Mouse (Mus musculus): ENCODE measurements around the gene Fut1.

Gene Fut1

DNA sequence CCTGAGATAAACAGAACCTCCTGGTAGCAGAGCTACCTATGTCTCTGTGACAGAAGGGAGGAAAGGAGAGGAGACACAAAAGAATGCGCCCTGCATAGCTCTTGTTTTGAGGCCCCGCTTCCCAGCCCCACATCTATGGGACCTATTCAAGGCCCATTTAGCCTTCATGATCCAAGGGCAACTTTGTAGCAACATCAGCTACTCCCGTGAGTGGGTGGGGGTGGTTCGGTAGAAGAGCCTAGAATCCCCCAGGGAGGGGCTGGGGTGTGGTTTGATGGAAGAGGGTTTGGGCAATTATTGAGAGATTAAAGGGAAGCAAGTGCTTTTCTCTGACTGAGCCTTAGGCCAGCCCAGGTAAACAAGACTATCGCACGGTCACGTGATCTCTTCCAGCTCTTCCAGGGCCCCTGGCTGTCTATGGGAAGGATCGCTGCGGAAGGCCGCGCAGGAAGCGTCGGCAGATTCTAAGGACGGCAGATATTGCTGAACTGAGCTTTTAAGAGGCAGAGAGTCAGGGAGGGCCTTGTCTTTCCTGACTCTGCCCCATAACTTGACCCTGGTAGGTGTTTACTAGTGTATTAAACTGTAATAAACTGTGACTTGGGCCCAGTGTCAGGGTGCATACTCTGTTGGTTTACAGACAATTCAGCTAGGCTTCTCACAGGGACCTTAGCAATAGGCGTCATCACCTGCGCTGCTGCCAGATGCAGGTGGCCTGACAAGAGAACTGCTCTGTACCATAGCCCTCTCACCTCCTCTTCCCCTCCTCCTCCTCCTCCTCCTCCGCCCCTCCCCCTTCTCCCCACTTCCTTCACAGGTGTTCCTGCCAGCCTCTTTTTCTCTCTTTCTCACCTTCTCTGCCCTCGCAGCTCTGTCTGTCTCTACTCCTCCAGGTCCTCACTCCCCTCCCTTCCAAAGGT is 17.9 kb upstream of the Fut1 start:
- DNase-seq (ENCODE audit: low read depth, low spot score) = no peak

DNA sequence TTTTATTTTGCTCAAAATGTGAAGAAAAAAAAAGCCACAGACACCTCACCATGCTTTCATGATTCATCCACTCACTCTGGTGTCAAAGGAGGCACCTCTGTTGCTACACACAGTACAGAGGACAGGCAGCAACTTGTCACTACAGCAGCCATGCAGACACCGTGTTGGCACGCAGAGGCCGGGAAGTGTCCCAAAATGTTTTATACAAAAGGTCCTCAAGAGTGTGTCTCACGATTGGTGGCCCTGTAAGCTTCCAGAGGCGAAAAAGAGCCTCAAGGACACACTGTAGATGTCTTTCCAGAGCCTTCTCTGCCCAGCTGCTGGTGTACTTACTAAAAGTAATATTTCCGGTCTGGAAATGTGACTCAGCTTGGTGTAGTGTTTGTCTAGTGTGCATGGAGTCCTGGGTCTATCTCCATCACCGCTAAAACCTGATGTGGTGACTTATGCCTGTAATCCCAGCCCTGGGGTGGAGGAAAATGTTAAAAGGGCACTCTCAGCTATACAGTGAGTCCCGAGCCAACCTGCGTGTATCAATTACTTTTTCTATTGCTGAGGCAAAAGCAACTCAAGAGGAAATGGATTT is 11.3 kb upstream of the Fut1 start:
- DNase-seq (ENCODE audit: low read depth, low spot score) = no peak

DNA sequence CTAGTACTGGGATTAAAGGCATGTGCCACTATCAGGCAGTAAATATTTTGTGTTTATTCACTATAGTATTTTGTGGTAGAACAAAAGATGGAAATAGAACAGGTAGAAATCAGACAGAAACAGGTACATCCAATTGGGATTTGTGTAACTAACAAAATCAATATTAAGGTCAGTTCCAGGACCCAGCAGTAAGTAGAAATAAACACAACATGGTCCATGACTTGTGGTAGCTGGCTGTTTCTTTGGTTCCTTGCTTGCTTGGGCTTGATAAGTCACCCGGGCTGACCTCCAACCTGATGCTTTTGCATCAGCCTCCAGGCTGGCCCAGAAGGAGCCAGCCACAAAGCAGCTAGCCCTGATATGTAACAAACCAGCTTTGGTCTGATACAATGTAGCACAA is 7.6 kb upstream of the Fut1 start:
- no peak for DNase-seq (ENCODE audit: low read depth, low spot score)

DNA sequence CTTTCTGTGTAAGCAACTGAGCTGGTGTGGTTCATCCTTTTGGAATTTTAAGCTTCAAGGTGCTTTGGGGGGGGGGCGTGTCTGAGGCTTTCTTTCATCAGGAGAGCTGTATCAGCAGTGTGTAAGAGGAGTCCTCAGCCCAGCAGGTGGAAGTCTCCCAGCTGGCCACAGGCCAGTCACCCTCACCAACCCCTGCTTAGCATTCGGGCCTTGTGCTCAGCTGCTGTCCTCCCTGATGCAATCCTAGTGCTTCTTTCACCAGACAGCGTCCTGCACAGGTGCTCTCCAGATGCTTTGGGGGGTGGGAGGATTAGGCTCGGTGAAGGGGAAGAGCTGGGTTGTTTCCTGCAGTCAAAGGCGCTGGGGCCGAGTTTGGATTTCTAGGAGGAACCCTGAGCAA is 812 bp upstream of the Fut1 start:
- peak; percentile 57 for DNase-seq (ENCODE audit: low read depth, low spot score)

DNA sequence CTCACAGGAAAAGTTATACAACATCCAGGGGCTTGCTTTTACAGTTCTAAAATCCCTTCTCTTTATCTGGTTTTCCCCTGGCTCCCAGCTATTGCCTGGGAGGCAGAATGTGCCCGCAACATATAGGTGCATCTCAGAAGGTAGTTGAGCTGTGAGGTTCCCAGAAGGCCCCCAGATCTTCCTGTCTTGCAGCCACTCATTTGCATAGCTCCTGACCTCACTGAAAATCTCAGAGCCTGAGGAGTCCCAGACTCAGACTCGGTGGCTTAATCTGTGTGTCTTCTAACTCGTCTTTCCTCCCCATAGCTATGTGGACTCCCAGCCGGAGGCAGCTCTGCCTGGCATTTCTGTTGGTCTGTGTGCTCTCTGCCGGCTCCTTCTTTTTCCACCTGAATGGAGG is 1.2 kb downstream of the Fut1 start:
- no peak for DNase-seq (ENCODE audit: low read depth, low spot score)

DNA sequence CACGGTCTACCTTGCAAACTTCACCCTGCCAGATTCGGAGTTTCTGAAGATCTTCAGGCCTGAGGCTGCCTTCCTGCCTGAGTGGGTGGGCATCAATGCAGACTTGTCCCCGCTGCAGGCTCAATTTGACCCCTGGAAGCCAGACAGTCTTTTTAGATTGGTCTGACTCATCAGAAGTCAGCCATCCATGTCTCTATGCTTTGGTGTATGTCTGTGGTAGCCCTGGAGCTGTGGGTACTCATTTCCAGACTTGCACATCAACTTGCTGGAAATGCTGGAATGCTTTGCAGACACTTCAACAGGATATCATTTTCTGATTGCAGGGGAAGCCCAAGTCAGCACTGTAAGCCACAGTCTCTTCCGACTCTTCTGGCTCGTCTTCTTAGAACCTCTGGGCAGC is 2.5 kb downstream of the Fut1 start:
- DNase-seq (ENCODE audit: low read depth, low spot score) = no peak

DNA sequence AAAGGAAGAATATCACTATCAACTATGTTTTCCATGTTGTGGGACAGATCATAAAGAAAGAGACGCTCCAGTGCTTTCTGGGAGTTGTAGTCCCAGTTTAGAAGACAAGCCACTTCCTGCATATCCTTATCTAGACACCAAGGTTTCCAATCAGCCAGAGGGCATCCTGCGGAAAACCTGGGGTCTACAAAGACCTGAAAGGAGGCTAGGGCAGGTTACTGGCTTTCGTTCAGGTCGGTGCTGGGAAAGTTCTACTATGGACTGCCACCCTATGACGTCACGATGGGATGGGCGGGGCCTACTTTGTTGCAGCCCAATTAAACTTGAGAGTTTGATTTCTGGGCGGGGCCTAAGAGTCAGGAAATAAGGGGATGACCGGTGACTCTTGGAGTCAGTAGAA is 4.4 kb downstream of the Fut1 start, which contains the start of gene Izumo1:
Gene Izumo1 (plus strand): TSS at position 369 of the 400 bp plus-strand sequence.
- no peak for DNase-seq (ENCODE audit: low read depth, low spot score)

DNA sequence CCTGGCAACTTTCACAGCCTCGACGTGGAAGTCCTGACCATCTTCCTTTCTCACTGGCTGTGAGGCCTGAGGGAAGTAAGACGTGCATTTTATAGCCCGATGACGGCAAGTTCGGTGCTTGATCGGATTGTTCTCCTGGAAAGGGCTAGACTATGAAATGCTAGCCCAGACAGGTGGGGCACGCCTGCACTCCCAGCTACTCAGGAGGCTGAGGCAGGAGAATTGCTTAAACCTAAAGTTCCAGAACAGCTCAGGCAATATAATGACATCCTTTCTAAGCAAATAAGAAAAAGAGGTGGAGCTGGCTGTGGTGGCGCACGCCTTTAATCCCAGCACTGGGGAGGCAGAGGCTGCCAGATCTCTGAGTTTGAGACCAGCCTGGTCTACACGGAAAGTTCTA is 6.4 kb downstream of the Fut1 start:
- DNase-seq (ENCODE audit: low read depth, low spot score) = no peak

DNA sequence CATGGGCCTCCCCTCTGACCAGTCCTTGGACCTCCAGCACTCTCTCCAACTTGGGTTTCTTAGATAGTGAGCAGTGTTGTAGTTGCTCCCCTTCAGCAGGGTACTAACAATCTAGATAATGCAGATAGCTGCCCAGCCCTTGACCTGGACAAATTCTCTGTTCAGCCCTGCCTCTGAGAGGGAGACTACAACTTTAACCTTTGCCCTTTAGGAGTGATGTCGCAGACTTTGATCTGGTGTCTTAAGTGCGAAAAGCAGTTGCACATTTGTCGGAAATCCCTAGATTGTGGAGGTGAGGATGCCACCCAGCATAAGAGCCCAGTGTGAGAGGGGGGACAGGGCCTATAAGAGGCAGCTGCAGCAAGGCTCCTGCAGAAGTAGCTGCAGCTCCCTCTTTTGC is 7.6 kb downstream of the Fut1 start:
- DNase-seq (ENCODE audit: low read depth, low spot score) = no peak

DNA sequence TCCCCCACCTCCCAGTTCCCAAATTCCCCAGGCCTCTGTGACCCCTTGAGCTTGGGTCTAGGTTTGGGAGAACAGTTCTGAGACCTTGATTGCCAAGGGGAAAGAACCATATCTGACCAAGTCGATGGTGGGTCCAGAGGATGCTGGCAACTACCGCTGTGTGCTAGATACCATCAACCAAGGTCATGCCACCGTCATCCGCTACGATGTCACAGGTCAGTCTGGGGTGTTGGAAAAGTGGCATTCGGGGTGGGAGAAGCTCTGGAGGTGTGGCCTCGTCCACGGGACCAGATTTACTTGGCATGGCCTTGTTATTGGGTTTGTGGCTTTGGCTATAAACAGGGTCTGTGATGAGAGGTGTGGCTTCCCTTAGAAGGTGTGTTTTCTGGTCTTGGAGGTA is 8.4 kb downstream of the Fut1 start:
- no peak for DNase-seq (ENCODE audit: low read depth, low spot score)

DNA sequence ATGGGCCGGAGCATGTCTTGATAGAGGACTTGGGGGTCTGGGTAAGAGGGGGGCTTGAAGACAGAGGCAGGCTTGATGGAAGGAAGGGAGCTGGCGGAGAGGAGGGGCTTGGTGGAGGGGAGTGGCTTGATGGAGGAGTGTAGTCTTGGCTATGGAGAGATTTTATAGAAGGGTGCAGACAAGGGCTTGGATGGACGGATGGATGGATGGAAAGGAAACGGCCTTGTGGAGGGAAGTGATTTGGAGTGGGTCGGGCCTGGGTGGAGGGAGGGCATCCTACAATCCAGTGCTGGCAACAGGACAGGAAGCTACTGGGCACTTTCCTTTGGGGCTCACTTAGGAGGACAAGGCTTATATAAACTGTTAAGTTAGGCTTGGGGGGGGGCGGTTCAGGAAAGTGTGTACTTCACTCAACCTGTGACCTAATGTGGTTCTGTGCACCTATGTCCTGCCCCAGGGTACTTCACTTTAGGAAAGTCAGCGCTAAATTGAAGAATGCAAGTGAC is 9.5 kb downstream of the Fut1 start:
- DNase-seq (ENCODE audit: low read depth, low spot score) = no peak

DNA sequence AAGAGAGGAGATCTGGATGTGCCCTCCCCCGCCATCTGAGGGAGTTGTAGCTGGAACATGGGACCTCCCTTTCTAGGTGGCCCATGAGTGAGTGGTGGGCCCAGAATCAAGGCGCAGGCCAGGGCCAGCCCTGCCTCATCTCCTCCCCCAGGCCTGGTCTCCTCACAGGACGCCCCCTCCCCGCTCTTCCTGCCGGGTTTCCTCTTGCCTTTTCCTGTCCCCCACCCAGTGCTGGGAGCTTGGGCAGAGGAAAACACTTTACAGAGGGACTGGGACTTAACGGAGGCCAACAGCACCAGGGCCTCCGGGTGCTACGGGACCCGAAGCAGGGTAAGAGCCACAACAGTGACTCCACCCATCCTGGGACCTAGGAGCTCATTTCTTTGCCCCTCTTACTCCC is 10.2 kb downstream of the Fut1 start, which contains the start of gene Rasip1:
Gene Rasip1 (plus strand): TSS at position 228 of the 400 bp plus-strand sequence.
- no peak for DNase-seq (ENCODE audit: low read depth, low spot score)

DNA sequence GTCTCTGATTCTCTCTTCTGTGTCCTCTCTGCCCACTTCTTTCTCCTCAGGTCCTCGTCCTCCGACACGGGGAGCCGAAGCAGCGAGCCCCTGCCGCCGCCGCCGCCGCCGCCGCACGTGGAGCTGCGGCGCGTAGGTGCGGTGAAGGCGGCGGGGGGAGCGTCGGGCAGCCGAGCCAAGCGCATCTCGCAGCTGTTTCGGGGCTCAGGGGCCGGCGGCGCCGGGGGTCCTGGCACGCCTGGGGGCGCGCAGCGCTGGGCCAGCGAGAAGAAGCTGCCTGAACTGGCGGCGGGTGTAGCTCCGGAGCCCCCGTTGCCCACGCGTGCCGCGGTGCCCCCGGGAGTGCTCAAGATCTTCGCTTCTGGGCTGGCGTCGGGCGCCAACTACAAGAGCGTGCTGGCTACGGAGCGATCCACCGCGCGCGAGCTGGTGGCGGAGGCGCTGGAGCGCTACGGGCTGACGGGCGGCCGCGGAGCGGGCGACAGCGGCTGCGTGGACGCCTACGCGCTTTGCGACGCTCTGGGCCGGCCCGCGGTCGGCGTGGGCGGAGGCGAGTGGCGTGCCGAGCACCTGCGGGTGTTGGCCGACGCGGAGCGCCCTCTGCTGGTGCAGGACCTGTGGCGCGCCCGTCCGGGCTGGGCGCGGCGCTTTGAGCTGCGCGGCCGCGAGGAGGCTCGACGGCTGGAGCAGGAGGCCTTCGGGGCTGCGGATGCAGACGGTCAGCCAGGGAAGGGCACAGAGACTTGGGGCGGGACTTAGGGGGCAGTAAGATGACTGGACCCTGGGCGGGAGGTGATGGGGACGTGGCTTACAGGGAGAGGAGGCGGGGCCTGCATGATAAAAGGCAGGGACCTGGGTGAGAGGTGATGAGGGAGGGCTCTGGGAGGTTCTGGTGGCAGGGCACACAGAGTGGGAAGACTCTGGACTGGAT is 11.5 kb downstream of the Fut1 start:
- no peak for DNase-seq (ENCODE audit: low read depth, low spot score)

DNA sequence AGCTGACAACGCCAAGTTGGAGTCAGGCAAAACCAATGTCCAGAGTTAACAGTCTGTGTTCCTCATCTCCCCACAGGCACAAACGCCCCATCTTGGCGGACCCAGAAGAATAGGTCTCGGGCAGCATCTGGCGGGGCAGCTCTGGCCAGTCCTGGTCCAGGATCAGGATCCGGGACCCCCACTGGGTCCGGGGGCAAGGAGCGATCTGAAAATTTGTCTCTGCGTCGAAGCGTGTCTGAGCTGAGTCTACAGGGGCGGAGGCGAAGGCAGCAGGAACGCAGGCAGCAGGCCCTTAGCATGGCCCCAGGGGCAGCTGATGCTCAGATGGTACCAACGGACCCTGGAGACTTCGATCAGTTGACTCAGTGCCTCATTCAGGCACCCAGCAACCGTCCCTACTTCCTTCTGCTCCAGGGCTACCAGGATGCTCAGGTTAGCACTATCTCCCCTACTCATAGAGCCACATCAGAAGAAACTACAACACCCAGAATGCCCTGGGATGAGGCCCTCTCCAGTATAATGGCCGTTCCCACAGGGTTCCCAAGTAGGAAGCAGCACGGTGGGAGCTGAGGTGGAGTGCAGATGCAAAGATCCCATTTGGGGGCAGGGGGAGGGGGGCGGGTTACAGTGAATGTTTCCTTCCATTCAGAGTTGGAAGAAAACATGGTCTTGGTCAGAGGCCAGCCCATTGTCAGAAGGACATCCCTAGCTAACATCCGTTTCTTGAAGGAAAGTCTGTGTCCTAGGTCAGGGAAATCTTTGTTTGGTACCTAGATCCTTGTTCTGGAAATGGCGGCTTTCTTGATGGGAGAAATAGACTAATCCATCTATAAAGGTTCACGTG is 13.2 kb downstream of the Fut1 start:
- DNase-seq (ENCODE audit: low read depth, low spot score) = no peak

DNA sequence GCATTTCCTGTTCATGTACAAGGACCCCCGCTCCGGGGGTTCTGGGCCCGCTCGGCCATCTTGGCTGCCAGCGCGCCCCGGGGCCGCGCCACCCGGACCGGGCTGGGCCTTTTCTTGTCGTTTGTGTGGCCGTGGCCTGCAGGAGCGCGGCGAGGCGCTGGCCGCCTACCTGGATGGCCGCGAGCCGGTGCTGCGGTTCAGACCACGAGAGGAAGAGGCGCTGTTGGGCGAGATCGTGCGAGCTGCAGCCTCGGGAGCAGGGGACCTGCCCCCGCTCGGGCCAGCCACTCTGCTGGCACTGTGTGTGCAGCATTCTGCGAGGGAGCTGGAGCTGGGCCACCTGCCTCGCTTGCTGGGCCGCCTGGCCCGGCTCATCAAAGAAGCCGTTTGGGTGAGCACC is 15.4 kb downstream of the Fut1 start:
- no peak for DNase-seq (ENCODE audit: low read depth, low spot score)

DNA sequence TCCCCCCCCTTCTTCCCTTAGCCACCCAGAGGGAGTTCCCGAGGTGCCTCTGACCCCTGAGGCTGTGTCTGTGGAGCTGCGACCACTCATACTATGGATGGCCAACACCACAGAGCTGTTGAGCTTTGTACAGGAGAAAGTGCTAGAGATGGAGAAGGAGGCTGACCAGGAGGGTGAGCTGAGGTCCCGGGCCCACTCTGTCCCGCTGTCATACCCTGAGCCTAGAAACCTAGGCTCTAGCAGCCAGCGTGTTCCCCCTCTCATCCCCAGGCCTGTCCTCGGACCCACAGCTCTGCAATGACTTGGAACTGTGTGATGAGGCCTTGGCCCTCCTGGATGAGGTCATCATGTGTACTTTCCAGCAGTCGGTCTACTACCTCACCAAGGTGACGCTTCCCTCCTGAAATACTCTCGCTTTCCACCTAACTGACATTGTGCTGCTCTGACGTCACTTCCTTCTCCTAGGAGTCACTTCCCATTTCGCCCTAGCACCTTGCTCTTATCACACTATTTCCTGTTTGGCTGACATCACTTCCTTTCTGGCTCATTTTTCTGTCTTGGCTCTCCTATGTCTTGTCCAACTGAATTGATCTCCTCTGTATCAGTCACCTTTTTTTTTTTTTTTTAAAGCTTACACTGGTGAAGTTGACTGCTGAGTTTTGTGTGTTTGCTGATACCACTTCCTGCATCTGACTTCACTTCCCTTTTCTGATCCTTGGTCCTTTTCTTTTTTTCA is 18.0 kb downstream of the Fut1 start:
- no peak for DNase-seq (ENCODE audit: low read depth, low spot score)

DNA sequence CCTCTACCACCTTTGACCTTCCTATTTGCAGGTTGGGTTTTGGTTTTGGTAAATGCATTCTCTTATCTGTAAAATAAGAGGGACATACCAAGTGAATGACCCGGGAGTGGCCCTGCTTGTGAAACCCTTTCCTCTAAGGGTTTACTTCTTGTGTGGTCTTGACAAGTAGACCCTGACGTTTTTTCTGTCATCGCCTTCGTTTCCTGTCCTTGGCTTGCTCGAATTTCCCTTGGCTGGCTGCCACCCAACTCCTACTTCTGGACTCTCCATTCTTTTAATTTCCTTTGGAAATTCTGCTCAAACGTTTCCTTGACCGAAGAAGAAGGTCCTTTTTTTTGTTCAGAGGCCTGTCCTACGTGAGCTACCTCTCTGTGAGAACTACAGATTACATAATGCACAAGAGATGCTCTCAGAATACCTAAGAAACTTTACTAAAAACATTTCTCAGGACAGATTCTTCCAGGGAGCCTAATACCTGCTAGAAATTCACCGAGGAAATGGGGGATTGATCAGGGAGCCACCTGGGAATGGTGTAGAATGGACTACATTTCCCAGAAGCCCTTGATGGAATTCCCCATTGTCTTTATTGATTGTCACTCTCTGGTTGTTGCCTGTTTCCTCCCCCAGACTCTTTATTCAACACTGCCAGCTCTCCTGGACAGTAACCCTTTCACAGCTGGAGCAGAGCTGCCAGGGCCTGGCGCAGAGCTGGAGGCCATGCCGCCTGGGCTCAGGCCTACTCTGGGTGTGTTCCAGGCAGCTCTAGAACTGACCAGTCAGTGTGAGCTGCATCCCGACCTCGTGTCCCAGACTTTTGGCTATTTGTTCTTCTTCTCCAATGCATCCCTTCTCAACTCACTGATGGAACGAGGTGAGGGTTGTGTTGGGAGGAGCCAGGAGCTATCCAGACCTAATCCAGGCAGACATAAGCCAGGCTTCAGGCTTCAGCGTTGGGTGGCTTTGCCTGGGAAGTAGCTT is 18.9 kb downstream of the Fut1 start:
- DNase-seq (ENCODE audit: low read depth, low spot score) = no peak

DNA sequence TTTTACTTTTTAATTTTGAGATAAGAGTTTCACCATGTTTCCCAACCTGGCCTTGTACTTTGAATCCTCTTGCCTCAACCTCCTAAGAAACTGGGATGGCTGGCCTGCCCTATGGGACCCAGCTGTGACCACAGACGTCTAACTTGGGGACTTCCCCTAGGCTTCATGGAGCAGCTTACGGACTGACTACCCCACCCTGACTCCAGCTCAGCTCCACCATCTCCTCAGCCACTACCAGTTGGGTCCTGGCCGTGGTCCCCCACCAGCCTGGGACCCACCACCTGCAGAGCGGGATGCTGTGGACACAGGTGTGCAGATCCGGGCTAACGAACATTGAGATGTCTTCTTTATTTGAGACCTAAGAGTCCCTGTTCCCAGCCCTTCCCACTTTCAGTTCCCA is 20.6 kb downstream of the Fut1 start:
- DNase-seq (ENCODE audit: low read depth, low spot score) = no peak
